Mouse (Mus musculus) myocyte (in vitro differentiated cells): ENCODE data around the gene Parn. TPM values are rescaled to one million over a fixed set of nuclear protein-coding genes. Genes with fewer than 3 reads are reported as not detected.

Source experiments
- H3K27me3 ChIP-seq: one replicate; pipeline ENCODE4 v1.6.1; 2011; ENCODE audit not compliant: control insufficient read depth, insufficient read depth, insufficient read length
- H3K36me3 ChIP-seq: one replicate; pipeline ENCODE4 v1.6.1; 2011; ENCODE audit not compliant: control insufficient read depth, insufficient read depth
- H3K4me2 ChIP-seq: one replicate; pipeline ENCODE4 v1.6.1; 2011; ENCODE audit warnings: low read depth, control low read depth
- H3K4me3 ChIP-seq: one replicate; pipeline ENCODE4 v1.5.1; 2011; ENCODE audit warnings: mild to moderate bottlenecking, control low read depth, moderate library complexity
- H3K79me2 ChIP-seq: one replicate; pipeline ENCODE4 v1.6.1; 2011; ENCODE audit not compliant: control insufficient read depth, insufficient read depth
- H3ac ChIP-seq: one replicate; pipeline ENCODE4 v1.6.1; 2011; ENCODE audit not compliant: control insufficient read depth, insufficient read length
- CEBPB ChIP-seq: IDR thresholded peaks from 2 replicates; pipeline ENCODE4 v1.6.1; 2011; ENCODE audit warnings: mild to moderate bottlenecking, moderate library complexity; ENCODE audit not compliant: poor library complexity, insufficient read depth, severe bottlenecking
- E2F4 ChIP-seq: IDR thresholded peaks from one replicate; pipeline ENCODE4 v1.6.1; 2011; ENCODE audit warnings: mild to moderate bottlenecking, control low read depth, moderate library complexity; ENCODE audit not compliant: insufficient read depth
- MAX ChIP-seq: IDR thresholded peaks from one replicate; pipeline ENCODE4 v1.6.1; 2011; ENCODE audit warnings: low read depth, mild to moderate bottlenecking, control low read depth
- MYOD1 ChIP-seq, 3 experiments: IDR thresholded peaks; one replicate each; pipeline ENCODE4 v1.6.1; 2011; ENCODE audit warnings: control low read depth in 2 of 3, low read depth in 2 of 3, mild to moderate bottlenecking in 2 of 3, moderate library complexity in 1 of 3; ENCODE audit not compliant: insufficient read length in 2 of 3, control insufficient read depth in 1 of 3
- MYOG ChIP-seq, 3 experiments: IDR thresholded peaks; one replicate each; pipeline ENCODE4 v1.6.1; 2011; ENCODE audit warnings: control low read depth in 2 of 3, low read depth in 2 of 3, mild to moderate bottlenecking in 2 of 3; ENCODE audit not compliant: insufficient read length in 2 of 3, control insufficient read depth in 1 of 3, insufficient read depth in 1 of 3
- POLR2A ChIP-seq: IDR thresholded peaks from one replicate; pipeline ENCODE4 v1.6.1; 2011; ENCODE audit warnings: low read depth, mild to moderate bottlenecking, control low read depth, moderate library complexity; ENCODE audit not compliant: insufficient read length
- POLR2AphosphoS2 ChIP-seq: IDR thresholded peaks from one replicate; pipeline ENCODE4 v1.6.1; 2011; ENCODE audit warnings: low read depth, control low read depth; ENCODE audit not compliant: insufficient read length
- REST ChIP-seq: IDR thresholded peaks from one replicate; pipeline ENCODE4 v1.6.1; 2011; ENCODE audit warnings: mild to moderate bottlenecking, control low read depth, moderate library complexity; ENCODE audit not compliant: insufficient read depth, insufficient read length
- SRF ChIP-seq: IDR thresholded peaks from one replicate; pipeline ENCODE4 v1.6.1; 2011; ENCODE audit warnings: low read depth; ENCODE audit not compliant: control insufficient read depth, insufficient read length
- TCF12 ChIP-seq: IDR thresholded peaks from one replicate; pipeline ENCODE4 v1.6.1; 2011; ENCODE audit warnings: mild to moderate bottlenecking, control low read depth; ENCODE audit not compliant: poor library complexity, insufficient read depth, severe bottlenecking
- TCF3 ChIP-seq: IDR thresholded peaks from one replicate; pipeline ENCODE4 v1.6.1; 2011; ENCODE audit warnings: low read depth, control low read depth; ENCODE audit not compliant: insufficient read length
- USF1 ChIP-seq: IDR thresholded peaks from one replicate; pipeline ENCODE4 v1.6.1; 2011; ENCODE audit warnings: low read depth, mild to moderate bottlenecking, control low read depth, moderate library complexity
- polyA plus RNA-seq: library from polyadenylated mRNA; unstranded; fragments of >200 nt; fragmentation: generic; extraction: Trizol; gene quantifications from one replicate; pipeline ENCODE4 v1.2.1, GENCODE M21; 2012; ENCODE audit warnings: missing spikeins

Gene Parn
- polyA plus RNA-seq, 1 experiment, result 14.5 TPM

GRCm38 (mm10) chr16:13498923-13499322, 169.0 kb downstream of the Parn start:
- Histone ChIP-seq H3K4me2 (no peak overlapping the region), H3ac (no peak overlapping the region), H3K36me3 (no peaks in the 10 kb centered on the region), H3K4me3 (no peak overlapping the region), H3K27me3 (no peaks in the 10 kb centered on the region), H3K79me2 (no peaks in the 10 kb centered on the region)
- TF ChIP-seq REST (no peak), MYOD1 (IDR thresholded peaks at IDR 0.05; ENCODE audit: control insufficient read depth in 1 of 3, insufficient read length in 2 of 3, low read depth in 2 of 3) (no peak), CEBPB (no peak)

- H3K4me2 ChIP-seq, result no peak overlapping the region
- H3K79me2 ChIP-seq, result no peaks in the 10 kb centered on the region
- no peaks in the 10 kb centered on the region for H3K27me3 ChIP-seq
- TF ChIP-seq MYOD1 (IDR thresholded peaks at IDR 0.05; ENCODE audit: control insufficient read depth in 1 of 3, insufficient read length in 2 of 3, low read depth in 2 of 3) (no peak), SRF (no peak), MYOG (IDR thresholded peaks at IDR 0.05; ENCODE audit: control insufficient read depth in 1 of 3, insufficient read depth in 1 of 3, insufficient read length in 2 of 3, low read depth in 2 of 3) (no peak), TCF3 (no peak), POLR2AphosphoS2 (no peak), REST (no peak), MAX (no peak), TCF12 (no peak), POLR2A (no peak), E2F4 (no peak), USF1 (no peak), CEBPB (no peak)
- no peak overlapping the region for H3K4me3 ChIP-seq
- no peaks in the 10 kb centered on the region for H3K36me3 ChIP-seq
- H3ac ChIP-seq, result no peak overlapping the region
These were observed 174.0 kb downstream of the Parn start for GRCm38 (mm10) chr16:13493981-13494380.

- Histone ChIP-seq H3K27me3 (no peaks in the 10 kb centered on the region), H3K4me2 (no peak overlapping the region), H3K4me3 (no peak overlapping the region), H3K79me2 (no peaks in the 10 kb centered on the region), H3K36me3 (no peaks in the 10 kb centered on the region), H3ac (no peak overlapping the region)
- no peak for TF ChIP-seq MYOD1 (IDR thresholded peaks at IDR 0.05; ENCODE audit: control insufficient read depth in 1 of 3, insufficient read length in 2 of 3, low read depth in 2 of 3)
These were observed 175.0 kb downstream of the Parn start for GRCm38 (mm10) chr16:13492996-13493395.

DNA sequence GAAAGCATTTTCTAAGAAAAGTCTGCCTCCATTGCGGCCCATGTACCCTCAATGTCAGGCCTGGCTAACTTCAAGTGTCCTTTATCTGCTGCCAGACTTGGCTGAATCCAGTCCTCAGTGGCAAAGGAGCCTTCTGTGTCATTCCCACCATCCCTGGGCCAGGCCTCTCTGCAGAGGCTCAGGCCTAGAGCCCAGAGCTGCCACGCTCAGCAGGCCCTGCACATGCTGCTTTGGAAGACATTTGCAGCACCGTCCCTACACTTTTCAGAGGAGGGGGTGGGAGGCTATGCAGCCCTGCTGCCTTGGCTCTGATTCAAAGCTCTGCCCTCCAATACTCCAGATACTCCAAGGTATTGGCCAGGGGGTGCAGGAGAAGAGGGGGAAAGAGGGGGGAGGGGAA, 176.2 kb downstream of the Parn start:
- no peaks in the 10 kb centered on the region for H3K79me2 ChIP-seq
- H3K4me2 ChIP-seq, result no peak overlapping the region
- H3K27me3 ChIP-seq, result no peaks in the 10 kb centered on the region
- TF ChIP-seq POLR2A (no peak), MAX (no peak), POLR2AphosphoS2 (no peak), TCF12 (no peak), MYOD1 (IDR thresholded peaks at IDR 0.05; ENCODE audit: control insufficient read depth in 1 of 3, insufficient read length in 2 of 3, low read depth in 2 of 3) (no peak), SRF (no peak), E2F4 (no peak), REST (no peak), MYOG (IDR thresholded peaks at IDR 0.05; ENCODE audit: control insufficient read depth in 1 of 3, insufficient read depth in 1 of 3, insufficient read length in 2 of 3, low read depth in 2 of 3) (no peak), CEBPB (no peak)
- no peak overlapping the region for H3K4me3 ChIP-seq
- no peak overlapping the region for H3ac ChIP-seq
- H3K36me3 ChIP-seq, result no peaks in the 10 kb centered on the region

Other genes starting within 250 kb of the Parn start
- 12.6 TPM for gene Bfar, start 3.7 kb upstream of the Parn start, polyA plus RNA-seq
- gene 3110001I22Rik, start 3.8 kb upstream of the Parn start, polyA plus RNA-seq, result 1.1 TPM
- gene Pla2g10, start 62.8 kb upstream of the Parn start, polyA plus RNA-seq, result not detected
- gene Rrn3, start 112.5 kb upstream of the Parn start, polyA plus RNA-seq, result 40.6 TPM
- gene Ntan1, start 150.7 kb upstream of the Parn start, polyA plus RNA-seq, result 28.8 TPM
- gene Pdxdc1, start 235.0 kb upstream of the Parn start, polyA plus RNA-seq, result 57.0 TPM
- 0.88 TPM for gene Mpv17l, start 235.0 kb upstream of the Parn start, polyA plus RNA-seq